Mouse (Mus musculus) bone marrow macrophage, adult 2 months (primary cell): ENCODE data around the gene Psmb10.

Experiments used
- CTCF ChIP-seq: IDR thresholded peaks from 2 replicates; pipeline ENCODE4 v1.5.1; 2012; ENCODE audit warnings: low read depth, mild to moderate bottlenecking, low read length, moderate library complexity
- POLR2A ChIP-seq: IDR thresholded peaks from 2 replicates; pipeline ENCODE4 v1.6.1; 2012; ENCODE audit warnings: mild to moderate bottlenecking, low read depth, low read length, borderline replicate concordance

GRCm38 (mm10) chr8:105981146-105981545, 42.9 kb upstream of the Psmb10 start:
- TF ChIP-seq CTCF (no peak), POLR2A (no peak)
